Mouse (Mus musculus): Measurements from ENCODE around the gene Slc31a1. TPM values are rescaled to one million over a fixed set of nuclear protein-coding genes. Genes with fewer than 3 reads are reported as not detected.

The Slc31a1 gene
- total RNA-seq (2023; ENCODE audit: inconsistent age): 11.6 to 13.2 TPM (median 12.1 TPM) in 4 replicates

DNA sequence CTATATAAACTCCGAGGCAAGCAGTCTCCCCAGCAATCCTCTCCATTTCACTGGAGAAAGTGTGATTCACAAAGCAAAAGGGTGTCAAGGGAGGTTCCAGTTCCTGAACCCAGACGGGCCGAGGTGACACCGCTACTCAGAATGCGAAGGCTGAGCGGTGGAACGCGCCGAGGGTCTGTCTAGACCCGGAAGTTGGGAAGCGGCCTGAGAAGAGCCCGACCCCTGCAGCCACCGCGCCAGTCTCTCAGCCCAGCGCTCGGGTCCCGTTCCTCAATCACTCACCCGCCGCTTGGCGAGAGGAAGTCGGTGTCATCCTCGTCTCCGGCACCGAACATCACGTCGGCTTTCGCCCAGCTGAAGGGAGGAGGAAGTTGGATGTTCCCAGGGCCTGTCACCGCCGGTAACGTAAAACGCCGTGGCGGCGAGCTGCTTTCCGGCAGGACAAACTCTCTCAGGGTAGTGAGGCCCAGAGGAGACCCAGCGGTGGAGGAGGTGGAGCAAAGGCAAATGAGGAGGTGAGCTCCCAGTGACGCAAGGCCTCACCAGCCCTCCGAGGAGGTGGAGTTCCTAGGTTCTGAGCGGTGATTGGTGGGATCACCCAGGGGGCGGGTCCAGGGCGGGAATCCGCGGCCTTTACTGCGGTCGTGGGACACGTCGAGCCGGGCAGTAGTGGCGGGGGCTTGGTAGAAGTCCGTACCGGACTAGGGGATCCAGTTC lies at the start of gene Slc31a1, which contains the start of gene Fkbp15:
Gene Slc31a1 (plus strand): TSS at position 640 of the 717 bp plus-strand sequence.
Gene Fkbp15 (minus strand): TSS at position 461 of the 717 bp plus-strand sequence.

DNA sequence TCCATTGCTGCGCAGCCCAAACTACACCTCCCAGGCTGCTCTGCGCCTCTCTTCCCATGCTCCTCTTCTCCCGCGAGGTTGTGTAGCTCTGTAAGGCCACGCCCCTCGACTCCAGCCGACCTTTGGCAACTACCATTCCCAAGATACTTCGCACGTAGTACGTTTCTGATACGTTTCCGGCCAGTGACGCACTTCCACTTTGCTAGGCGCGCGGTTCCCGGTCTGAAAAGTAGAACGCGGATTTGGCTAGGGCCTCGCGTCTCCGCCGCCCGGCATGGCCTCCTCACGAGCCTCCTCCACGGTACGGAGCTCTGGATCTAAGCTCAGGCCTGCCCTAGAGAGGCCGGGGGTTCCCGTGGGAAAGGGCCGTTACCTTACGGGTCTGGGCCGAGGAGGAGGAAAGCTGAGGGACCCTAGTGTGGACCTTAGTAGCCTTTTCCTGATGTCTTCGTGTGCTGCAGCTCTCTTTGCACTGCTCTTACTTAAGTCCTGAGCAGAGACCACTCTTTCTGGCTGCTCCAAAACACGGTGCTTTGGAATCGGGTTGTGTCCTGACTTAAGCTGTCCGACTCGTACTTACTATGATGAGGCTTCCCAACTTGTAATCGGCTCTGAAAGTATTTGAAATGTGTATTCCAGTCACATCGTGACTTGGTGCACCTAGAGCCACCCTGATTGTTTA lies 48.2 kb downstream of the Slc31a1 start, which contains the start of the genes Cdc26 and Prpf4:
Gene Cdc26 (minus strand): TSS at position 42 of the 682 bp plus-strand sequence.
Gene Prpf4 (plus strand): TSS at position 197 of the 682 bp plus-strand sequence.

DNA sequence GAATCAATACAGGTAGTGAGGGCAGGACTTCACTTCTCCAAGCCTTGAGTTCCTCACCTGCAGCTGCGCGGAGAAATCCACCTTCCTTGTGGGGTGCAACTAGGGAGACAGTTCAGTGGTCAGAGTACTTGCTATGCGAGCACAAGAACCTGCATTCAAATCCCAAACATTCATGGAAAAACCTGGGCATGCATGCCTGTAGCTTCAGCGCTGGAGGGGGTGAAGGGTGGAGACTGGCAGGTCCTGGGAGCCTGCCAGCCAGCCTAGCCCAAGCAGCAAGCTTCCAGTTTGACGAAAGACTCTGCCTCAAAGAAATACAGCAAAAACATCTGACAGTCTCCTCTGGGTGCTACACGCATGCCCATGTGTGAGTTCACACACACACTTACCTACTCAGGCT lies 74.6 kb downstream of the Slc31a1 start, which contains the start of gene Rnf183:
Gene Rnf183 (minus strand): TSS at position 172 of the 400 bp plus-strand sequence.

Other genes with a start within 250 kb of the Slc31a1 start
- gene Mup21, start 209.9 kb upstream of the Slc31a1 start, total RNA-seq (2023; ENCODE audit: inconsistent age): not detected in 4 replicates
- gene Zfp37, start 129.7 kb upstream of the Slc31a1 start, total RNA-seq (2023; ENCODE audit: inconsistent age): not detected in 4 replicates
- gene Slc31a2, start 98.2 kb upstream of the Slc31a1 start, total RNA-seq (2023; ENCODE audit: inconsistent age): 4.0 to 5.7 TPM (median 4.8 TPM) in 4 replicates
- 101 to 103 TPM (median 102 TPM) in 4 replicates for gene Fkbp15, start 179 bp upstream of the Slc31a1 start, total RNA-seq (2023; ENCODE audit: inconsistent age)
- 45.3 to 57.5 TPM (median 53.3 TPM) in 4 replicates for gene Cdc26, start 47.9 kb downstream of the Slc31a1 start, total RNA-seq (2023; ENCODE audit: inconsistent age)
- 22.3 to 30.1 TPM (median 25.6 TPM) in 4 replicates for gene Prpf4, start 48.1 kb downstream of the Slc31a1 start, total RNA-seq (2023; ENCODE audit: inconsistent age)
- gene Rnf183, start 74.5 kb downstream of the Slc31a1 start, total RNA-seq (2023; ENCODE audit: inconsistent age): not detected in 4 replicates
- 0.58 to 0.84 TPM in 2 of 4 replicates, not detected in the others for gene Wdr31, start 110.2 kb downstream of the Slc31a1 start, total RNA-seq (2023; ENCODE audit: inconsistent age)
- gene Bspry, start 119.3 kb downstream of the Slc31a1 start, total RNA-seq (2023; ENCODE audit: inconsistent age): 7.4 to 11.3 TPM (median 10.2 TPM) in 4 replicates
- gene Hdhd3, start 142.7 kb downstream of the Slc31a1 start, total RNA-seq (2023; ENCODE audit: inconsistent age): 0.42 to 1.2 TPM in 2 of 4 replicates, not detected in the others
- gene Alad, start 159.2 kb downstream of the Slc31a1 start, total RNA-seq (2023; ENCODE audit: inconsistent age): 19.7 to 20.2 TPM (median 20.0 TPM) in 4 replicates
- 16.1 to 23.4 TPM (median 20.5 TPM) in 4 replicates for gene Pole3, start 164.3 kb downstream of the Slc31a1 start, total RNA-seq (2023; ENCODE audit: inconsistent age)
- 0.48 to 1.7 TPM (median 0.70 TPM) in 4 replicates for gene 4933430I17Rik, start 164.6 kb downstream of the Slc31a1 start, total RNA-seq (2023; ENCODE audit: inconsistent age)
- 33.5 to 36.4 TPM (median 36.0 TPM) in 4 replicates for gene Rgs3, start 199.1 kb downstream of the Slc31a1 start, total RNA-seq (2023; ENCODE audit: inconsistent age)

Data from B cell, adult (primary cell).